Mouse (Mus musculus) lung, adult 2 months (tissue): ENCODE data around the gene Dusp2. TPM values are rescaled to one million over a fixed set of nuclear protein-coding genes. Genes with fewer than 3 reads are reported as not detected.

Source experiments
- DNase-seq: peaks from one replicate; pipeline ENCODE4 v3.0.0; 2022
- H3K4me1 ChIP-seq: fragments of 200-500 bp; 2 replicates; pipeline ENCODE4 v1.6.1; 2011; ENCODE audit warnings: low read length; ENCODE audit not compliant: control insufficient read depth, insufficient read depth
- H3K4me3 ChIP-seq: fragments of 200-500 bp; replicated peaks from 2 replicates; pipeline ENCODE3; 2011; ENCODE audit warnings: low read depth, mild to moderate bottlenecking, control low read depth, low read length; ENCODE audit errors: extremely low read depth
- CTCF ChIP-seq: fragments of 200-500 bp; IDR thresholded peaks from 2 replicates; pipeline ENCODE4 v1.5.1; 2011; ENCODE audit warnings: mild to moderate bottlenecking, low read length, control low read depth; ENCODE audit not compliant: insufficient read depth
- POLR2A ChIP-seq: fragments of 200-500 bp; IDR thresholded peaks from 2 replicates; pipeline ENCODE4 v1.6.1; 2011; ENCODE audit warnings: low read depth, mild to moderate bottlenecking, control low read depth, low read length, borderline replicate concordance; ENCODE audit errors: extremely low read depth
- WGBS: fragments of 180-500 bp; shearing (Covaris S2); methylation state at CpG from one replicate; pipeline ENCODE4 v1.1.7; 2018; 5-methylcytosine and 5-hydroxymethylcytosine counted together
- polyA plus RNA-seq: library from polyadenylated mRNA; depleted of rRNA; stranded (reverse); fragments of >200 nt; gene quantifications from 2 replicates; pipeline ENCODE4 v1.2.3, GENCODE M21; 2012

Dusp2 gene
- polyA plus RNA-seq, 1 experiment: 5.2 TPM

DNA sequence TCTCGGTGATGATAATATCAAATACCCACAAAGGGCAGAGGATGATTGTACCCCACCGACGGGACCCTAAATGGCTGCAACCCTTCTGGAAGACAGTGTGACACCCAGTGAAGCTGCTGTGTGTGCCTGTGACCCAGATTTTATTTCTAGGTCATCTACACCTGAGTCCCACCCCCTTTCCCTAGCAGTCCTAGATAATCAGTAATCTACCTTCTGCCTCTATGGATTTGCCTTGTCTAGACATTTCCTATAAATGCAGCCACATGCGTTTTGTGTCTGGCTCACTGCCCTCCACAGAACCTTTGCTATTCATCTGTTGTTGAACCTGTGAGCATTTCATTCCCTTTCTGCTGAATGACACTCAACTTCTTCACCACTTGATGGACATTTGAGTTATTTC is 17.9 kb downstream of the Dusp2 start:
- Histone ChIP-seq H3K4me3 (no peak overlapping the region), H3K4me1 (no peaks in the 10 kb centered on the region)
- DNase-seq: no peak
- no peak for TF ChIP-seq CTCF
- no peak for TF ChIP-seq POLR2A
- WGBS: 82% methylated on average over 4 of the region's 4 CpGs

DNA sequence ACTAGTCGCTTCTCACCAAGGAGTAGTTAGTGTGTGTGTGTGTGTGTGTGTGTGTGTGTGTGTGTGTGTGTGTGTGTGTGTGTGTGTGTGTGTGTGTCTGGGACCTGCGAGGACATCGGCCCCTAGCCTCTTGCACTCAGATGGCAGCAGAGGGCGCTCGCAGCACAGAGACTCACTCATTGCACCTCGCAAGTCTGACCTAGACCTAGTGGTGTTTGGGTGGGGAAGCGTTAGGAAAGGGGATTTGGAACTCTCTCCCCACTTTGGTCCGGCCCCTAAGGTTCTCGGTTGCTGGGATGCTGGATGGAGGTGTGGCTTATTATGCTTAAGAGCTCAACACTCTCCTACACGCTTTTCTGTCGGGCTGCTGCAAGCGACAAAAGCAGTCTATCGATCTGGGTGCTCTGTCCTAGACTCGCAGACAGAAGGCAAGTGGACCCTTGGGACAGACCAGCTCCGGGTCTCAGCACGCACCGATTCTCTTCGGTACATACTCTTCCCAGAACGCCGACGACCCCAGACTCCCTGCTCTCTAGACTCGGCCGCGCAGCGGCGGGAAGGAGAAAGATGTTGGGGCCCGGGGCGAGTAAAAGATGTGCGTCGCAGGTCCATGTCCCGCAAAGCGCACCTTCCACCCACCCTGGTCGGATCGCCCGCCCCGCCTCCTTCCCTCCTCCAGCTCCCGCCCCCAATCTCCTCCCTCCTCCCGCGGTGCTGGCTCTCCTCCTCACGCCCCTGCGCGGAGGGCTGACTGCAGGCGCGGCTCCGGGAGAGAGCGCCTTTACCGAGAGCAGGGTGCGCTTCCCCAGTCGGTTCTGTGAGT is 26.7 kb downstream of the Dusp2 start, which contains the start of gene Adra2b:
Adra2b (plus strand) TSS at position 750 of the 823 bp plus-strand sequence.
- Histone ChIP-seq H3K4me3 (peak within 1 kb of the TSS; percentile 18), H3K4me1 (peaks cover 6% of the 10 kb centered on the region)
- no peak for TF ChIP-seq POLR2A
- TF ChIP-seq CTCF: peak; percentile 84
- peak; percentile 72 for DNase-seq
- under 1% methylated on average over 49 of the region's 49 CpGs for WGBS

DNA sequence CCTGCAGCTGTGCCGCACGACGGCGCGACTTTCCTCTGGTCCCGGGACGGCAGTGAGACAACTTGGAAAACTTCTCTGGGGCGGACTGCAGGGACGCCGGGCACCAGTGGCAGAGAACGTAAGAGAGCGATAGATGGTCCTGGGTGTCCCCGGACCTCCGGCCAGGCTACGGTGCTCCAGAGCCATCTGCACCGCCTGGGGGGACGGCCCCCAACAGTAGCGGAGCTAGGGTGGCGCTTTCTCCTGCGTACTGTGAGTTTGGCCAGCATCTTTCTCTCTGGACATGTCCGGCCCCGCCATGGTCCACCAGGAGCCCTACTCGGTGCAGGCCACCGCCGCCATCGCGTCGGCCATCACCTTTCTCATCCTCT is 27.3 kb downstream of the Dusp2 start:
- 2% methylated on average over 28 of the region's 28 CpGs for WGBS
- no peak for DNase-seq
- TF ChIP-seq POLR2A: no peak
- no peak for TF ChIP-seq CTCF
- peaks cover 6% of the 10 kb centered on the region for H3K4me1 ChIP-seq
- no peak overlapping the region for H3K4me3 ChIP-seq

DNA sequence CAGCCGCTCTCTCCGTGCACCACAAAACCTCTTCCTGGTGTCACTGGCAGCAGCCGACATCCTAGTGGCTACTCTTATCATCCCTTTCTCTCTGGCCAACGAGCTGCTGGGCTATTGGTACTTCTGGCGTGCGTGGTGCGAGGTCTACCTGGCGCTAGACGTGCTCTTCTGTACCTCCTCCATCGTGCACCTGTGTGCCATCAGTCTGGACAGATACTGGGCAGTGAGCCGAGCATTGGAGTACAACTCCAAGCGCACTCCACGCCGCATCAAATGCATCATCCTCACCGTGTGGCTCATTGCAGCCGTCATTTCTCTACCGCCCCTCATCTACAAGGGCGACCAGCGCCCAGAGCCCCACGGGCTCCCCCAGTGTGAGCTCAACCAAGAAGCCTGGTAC is 27.7 kb downstream of the Dusp2 start:
- WGBS: 6% methylated on average over 20 of the region's 20 CpGs
- no peak overlapping the region for H3K4me3 ChIP-seq
- no peak for TF ChIP-seq CTCF
- TF ChIP-seq POLR2A: no peak
- peaks cover 6% of the 10 kb centered on the region for H3K4me1 ChIP-seq
- no peak for DNase-seq

DNA sequence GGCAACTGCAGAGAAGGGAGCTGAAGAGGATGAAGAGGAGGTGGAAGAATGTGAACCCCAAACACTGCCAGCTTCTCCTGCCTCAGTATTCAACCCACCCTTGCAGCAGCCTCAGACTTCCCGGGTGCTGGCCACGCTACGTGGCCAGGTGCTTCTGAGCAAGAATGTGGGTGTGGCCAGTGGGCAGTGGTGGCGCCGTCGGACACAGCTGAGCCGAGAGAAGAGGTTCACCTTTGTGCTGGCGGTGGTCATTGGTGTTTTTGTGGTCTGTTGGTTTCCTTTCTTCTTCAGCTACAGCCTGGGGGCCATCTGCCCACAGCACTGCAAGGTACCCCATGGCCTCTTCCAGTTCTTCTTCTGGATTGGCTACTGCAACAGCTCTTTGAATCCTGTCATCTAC is 28.5 kb downstream of the Dusp2 start:
- DNase-seq: no peak
- TF ChIP-seq CTCF: no peak
- no peak for TF ChIP-seq POLR2A
- H3K4me3 ChIP-seq: no peak overlapping the region
- 11% methylated on average over 8 of the region's 8 CpGs for WGBS
- H3K4me1 ChIP-seq: peaks cover 6% of the 10 kb centered on the region

DNA sequence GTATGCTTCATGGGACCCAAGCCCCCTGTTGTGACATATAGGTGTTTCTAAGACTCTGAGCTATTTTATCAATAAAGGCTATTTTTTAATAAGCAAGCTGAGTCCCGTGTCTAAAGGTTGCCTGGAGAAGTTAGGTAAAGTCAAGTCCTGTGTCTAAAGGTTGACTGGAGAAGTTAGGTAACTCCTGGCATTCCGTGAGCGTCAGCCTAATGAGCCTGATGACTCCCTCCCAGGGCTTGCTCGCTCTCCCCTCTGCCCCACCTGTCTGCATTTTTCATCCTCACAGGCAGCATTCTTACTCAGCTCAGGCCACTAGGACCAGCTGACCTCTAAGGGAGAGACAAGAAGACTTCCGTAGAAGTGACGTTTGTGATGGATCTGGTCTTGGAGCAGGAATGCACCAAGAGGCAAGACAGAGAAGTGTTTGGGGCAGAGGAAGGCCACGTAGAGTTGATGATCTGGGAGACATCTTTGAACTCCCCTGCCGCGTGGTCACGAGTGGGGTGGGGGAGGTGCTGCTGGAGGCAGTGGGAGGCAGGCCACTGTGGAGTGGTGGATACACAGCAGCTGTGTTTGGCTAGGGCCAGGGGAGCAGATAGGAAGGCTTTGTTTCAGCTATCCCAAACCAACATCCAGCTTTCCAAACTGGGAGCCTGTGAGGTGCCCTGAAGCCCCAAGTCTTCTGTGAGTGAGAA is 31.3 kb downstream of the Dusp2 start:
- TF ChIP-seq POLR2A (no peak), CTCF (no peak)
- 36% methylated on average over 10 of the region's 10 CpGs for WGBS
- no peak for DNase-seq
- Histone ChIP-seq H3K4me1 (peaks cover 6% of the 10 kb centered on the region), H3K4me3 (no peak overlapping the region)

DNA sequence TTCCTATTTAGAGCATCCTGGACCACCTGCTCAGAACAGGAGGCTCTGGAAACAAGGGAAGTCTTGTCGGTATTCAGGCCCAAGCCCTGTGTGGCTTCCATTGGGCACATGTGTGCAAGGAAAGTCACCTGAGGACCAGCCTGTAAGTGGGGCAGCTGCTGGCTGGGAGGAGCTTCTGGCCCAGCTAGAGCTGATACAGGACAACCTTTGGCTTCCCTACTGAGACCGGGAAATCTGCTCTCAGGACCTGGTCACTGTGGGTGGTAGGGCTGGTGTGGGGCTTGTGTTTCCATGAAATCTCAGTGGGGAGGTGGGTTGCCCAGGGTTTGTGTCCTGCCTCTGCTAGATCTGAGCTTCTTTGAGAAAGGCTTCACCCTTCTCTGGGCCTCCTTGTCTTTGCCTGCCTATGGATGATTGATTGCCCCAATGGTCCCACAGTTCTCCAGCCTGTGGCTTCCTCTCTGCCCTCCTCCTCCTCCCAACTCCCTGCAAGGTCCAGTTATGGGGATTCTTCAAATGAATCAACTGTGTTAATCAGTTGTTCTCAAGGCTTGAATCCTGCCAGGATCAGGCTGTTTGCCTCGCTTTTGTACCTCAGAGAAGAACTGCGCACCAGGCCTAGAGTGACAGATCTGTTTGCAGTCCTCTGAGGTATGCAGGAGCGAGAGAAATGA is 33.9 kb downstream of the Dusp2 start:
- H3K4me3 ChIP-seq: no peak overlapping the region
- H3K4me1 ChIP-seq: no peaks in the 10 kb centered on the region
- DNase-seq: no peak
- TF ChIP-seq POLR2A: no peak
- no peak for TF ChIP-seq CTCF
- 61% methylated on average over 5 of the region's 5 CpGs for WGBS

DNA sequence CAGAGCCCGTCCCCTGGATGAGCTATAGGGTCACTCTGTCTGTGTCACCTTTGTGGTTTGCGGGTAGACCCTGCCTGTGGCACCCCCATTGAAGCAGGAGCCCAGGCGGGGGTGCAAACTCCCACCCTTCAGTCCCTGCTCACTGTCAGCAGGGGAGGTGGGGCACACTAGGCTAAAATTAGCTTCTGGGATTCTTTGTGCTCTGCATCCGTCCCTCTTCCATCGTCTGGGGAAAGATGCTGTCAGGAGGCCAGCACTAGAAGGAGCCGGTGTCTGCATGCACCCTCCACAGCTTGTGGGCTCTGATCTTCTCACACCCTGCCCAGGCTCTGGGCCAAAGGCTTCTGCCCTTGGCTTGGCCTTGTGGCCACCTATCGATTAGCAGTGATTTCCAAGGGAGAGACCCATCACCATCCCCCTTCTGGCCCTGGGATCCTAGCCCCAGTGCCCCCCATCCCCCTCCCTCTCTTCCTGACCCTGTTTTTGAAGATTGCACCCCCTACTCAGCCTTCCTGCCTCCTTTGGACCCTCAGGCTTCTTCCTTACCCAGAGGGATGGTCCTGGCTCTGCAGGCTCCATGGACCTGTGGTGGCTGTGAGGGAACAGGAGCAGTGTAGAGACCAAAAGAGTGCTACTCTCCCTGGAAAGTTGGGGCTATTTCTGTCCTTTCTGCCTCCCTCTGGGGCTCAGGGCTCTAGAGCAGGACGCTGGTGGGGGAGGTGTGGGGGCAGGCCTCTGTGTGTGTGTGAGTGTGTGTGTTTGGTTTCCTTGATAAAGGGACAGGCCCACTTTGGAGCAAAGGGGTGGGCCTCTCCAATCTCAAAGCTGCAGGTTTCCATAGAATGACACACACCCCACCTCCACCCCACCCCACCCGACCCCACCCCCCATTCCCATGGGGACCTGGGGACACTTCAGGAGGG is 34.9 kb downstream of the Dusp2 start:
- Histone ChIP-seq H3K4me3 (no peak overlapping the region), H3K4me1 (no peaks in the 10 kb centered on the region)
- WGBS: 33% methylated on average over 9 of the region's 9 CpGs
- TF ChIP-seq CTCF: no peak
- no peak for TF ChIP-seq POLR2A
- no peak for DNase-seq

DNA sequence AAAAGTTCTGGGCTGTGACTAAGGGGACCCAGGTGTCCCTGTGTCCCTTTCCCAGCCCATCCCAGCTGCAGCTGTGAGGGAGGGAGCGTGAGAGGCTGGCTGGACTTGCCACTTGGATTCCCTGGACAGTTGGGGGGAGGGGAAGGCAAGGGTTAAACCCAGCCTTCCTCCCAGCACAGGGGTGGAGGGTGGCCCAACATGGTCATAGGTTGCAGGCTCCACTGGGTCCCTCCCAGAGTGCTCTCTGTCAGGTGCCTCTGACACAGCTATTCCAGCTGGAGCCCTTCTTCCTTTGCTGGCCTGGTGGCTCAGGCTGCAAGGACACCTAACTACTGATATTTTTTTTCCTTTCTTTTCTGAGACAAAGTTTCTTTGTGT is 35.5 kb downstream of the Dusp2 start:
- TF ChIP-seq POLR2A (no peak), CTCF (no peak)
- Histone ChIP-seq H3K4me3 (no peak overlapping the region), H3K4me1 (no peaks in the 10 kb centered on the region)
- 82% methylated on average over 1 of the region's 1 CpGs for WGBS
- no peak for DNase-seq
